Mouse (Mus musculus) splenic B cell, adult 2 months (primary cell): ENCODE results near the gene Itpr1.

Experiments used
- DNase-seq: peaks from one replicate; pipeline ENCODE4 v3.0.0-alpha.2; 2011; ENCODE audit warnings: low read depth, low spot score
- H3K27me3 ChIP-seq: 2 replicates; pipeline ENCODE4 v1.6.1; 2012; ENCODE audit warnings: mild to moderate bottlenecking, low read length, moderate library complexity, mixed read lengths; ENCODE audit not compliant: control insufficient read depth, poor library complexity, insufficient read depth, severe bottlenecking
- H3K36me3 ChIP-seq: 2 replicates; pipeline ENCODE4 v1.6.1; 2012; ENCODE audit warnings: mild to moderate bottlenecking, low read length, moderate library complexity, mixed read lengths; ENCODE audit not compliant: control insufficient read depth, poor library complexity, insufficient read depth, severe bottlenecking

Gene Itpr1

GRCm38 (mm10) chr6:108464308-108464979 lies 251.5 kb downstream of the Itpr1 start:
- H3K27me3 ChIP-seq: no peaks in the 10 kb centered on the region
- DNase-seq: no peak
- H3K36me3 ChIP-seq: no peaks in the 10 kb centered on the region

DNA sequence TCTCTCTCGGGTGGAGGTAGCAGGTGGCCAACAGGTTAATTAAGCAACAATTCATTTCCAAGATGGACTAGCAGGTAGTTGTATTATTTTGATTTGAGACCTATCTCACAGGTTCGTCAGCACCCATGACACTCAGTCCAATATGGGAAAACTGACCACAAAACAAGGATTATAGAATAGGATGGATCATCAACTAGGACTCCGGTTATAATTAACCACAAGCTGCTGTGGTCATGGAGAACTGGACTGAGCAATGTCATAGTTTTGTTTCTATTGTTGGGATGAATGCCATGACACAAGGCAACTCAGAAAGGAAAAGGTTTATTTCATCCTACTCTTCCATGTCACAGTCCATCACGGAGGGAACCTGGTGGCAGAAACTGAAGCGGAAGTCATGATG lies 252.3 kb downstream of the Itpr1 start:
- DNase-seq: no peak
- no peaks in the 10 kb centered on the region for H3K27me3 ChIP-seq
- no peaks in the 10 kb centered on the region for H3K36me3 ChIP-seq

- no peaks in the 10 kb centered on the region for H3K27me3 ChIP-seq
- peak; percentile 28 for DNase-seq
- no peaks in the 10 kb centered on the region; the same call in 1 of the 2 replicates for H3K36me3 ChIP-seq
Observed at GRCm38 (mm10) chr6:108466061-108466531, 253.2 kb downstream of the Itpr1 start.

GRCm38 (mm10) chr6:108467597-108467996 lies 254.7 kb downstream of the Itpr1 start:
- Histone ChIP-seq H3K27me3 (no peaks in the 10 kb centered on the region), H3K36me3 (peaks cover 5% of the 10 kb centered on the region; the same call in 1 of the 2 replicates)
- DNase-seq: no peak

DNA sequence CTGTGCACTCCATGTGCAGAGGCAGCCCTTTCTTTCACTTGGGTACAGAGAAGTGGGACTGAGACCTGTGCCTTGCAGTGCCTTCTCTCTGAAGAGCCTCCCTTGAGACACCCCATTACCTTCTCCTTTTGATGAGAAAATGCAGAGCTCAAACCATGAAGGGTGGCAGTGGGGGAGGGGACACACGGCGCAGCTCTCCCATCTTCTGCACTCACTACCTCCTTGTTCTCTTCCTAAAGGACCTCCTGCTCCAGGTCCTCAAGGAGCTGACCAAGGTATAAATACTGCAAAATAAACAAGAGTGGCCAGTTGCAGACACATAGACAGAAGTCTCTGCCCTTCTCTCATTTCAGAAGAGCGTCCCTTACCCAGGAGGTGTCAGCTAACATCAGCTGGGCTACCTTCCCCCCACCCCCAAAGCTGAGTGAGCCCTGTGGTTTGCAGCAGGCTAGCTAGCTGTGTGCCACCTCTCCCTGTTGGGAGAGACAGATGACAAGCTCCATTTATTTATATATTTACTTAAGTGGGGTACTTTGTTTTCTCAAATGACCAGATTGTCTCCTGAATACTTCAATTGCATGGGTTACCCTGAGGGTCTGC lies 255.4 kb downstream of the Itpr1 start:
- H3K36me3 ChIP-seq: peaks cover 6% of the 10 kb centered on the region
- peak; percentile 28 for DNase-seq

DNA sequence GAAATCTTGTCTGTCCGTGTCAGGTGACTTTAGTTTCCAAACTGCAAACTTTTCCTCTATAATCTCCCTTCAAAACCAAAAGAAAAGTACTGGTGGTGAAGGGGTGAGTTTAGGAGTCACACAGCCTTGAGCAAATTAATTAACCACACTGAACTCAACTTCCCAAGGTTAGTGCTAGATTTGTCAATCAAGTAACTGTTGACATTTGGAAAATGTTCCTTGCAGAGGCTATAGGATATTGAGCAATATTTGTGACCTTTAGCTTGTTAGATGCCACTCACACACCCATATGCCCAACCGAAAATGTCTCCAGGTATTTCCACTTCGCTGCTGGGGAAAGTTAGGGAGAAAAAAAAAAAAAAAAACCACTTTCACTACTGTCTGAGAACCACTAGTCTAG lies 259.0 kb downstream of the Itpr1 start:
- Histone ChIP-seq H3K36me3 (peaks cover 9% of the 10 kb centered on the region), H3K27me3 (no peaks in the 10 kb centered on the region)
- no peak for DNase-seq

More for the DNA sequence above, 255.4 kb downstream of the Itpr1 start:
- no peaks in the 10 kb centered on the region for H3K27me3 ChIP-seq

DNA sequence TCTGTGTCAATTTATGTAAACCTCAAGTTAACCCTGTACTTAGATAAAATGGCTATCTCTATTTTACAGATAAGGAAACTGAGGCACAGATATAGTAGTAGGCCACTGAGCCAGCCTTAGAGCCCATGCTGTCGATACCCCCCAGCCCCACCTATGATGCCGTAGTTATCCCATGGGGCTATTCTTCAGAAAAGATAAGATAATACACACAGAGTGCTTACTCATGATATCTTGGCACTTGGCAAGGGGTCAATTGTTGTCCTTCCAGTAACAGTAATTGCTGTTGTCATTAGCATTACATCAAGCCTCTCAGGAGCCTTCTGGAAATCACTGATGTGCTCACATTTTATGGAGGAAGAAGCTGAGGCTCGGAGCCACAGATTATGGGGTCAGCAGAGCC lies 259.9 kb downstream of the Itpr1 start:
- Histone ChIP-seq H3K36me3 (peaks cover 9% of the 10 kb centered on the region), H3K27me3 (no peaks in the 10 kb centered on the region)
- DNase-seq: no peak

- Histone ChIP-seq H3K36me3 (peaks cover 6% of the 10 kb centered on the region), H3K27me3 (no peaks in the 10 kb centered on the region)
- no peak for DNase-seq
Observed at GRCm38 (mm10) chr6:108476797-108477235, 263.9 kb downstream of the Itpr1 start.

DNA sequence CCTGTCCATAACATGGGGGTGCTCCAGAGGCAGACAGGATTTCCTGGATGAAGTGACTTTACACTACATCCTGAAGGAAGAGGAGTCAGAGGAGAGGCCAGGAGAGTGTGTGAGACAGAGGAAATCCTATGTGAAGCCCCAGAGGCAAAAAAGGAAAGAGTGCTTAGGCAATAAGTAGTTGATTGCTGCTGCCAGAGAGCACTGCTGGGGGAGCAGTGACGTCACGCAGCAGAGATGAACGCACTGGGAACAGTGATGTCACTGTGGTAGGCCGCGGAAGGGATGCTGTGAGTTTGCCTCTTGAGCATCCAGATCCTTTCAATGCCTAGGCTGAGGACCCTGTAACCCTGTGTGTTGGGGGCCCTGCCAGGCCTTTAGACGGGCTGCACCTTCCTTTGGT lies 264.7 kb downstream of the Itpr1 start:
- Histone ChIP-seq H3K36me3 (peaks cover 9% of the 10 kb centered on the region), H3K27me3 (no peaks in the 10 kb centered on the region)
- DNase-seq: no peak

DNA sequence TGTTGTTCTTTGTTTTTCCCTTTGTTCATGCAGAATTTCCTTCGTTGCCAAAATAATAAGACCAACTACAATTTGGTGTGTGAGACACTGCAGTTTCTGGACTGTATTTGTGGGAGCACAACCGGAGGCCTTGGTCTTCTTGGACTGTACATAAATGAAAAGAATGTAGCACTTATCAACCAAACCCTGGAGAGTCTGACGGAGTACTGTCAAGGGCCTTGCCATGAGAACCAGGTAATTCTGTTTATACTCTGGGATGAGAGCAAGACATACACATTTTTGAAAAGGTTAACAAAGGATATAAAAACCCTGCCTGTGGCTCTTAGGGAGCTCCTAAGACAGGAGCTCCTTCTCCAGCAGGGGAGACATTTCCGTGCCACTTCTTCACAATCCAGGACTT lies 268.3 kb downstream of the Itpr1 start:
- DNase-seq: no peak
- Histone ChIP-seq H3K27me3 (no peaks in the 10 kb centered on the region), H3K36me3 (peaks cover 16% of the 10 kb centered on the region)

DNA sequence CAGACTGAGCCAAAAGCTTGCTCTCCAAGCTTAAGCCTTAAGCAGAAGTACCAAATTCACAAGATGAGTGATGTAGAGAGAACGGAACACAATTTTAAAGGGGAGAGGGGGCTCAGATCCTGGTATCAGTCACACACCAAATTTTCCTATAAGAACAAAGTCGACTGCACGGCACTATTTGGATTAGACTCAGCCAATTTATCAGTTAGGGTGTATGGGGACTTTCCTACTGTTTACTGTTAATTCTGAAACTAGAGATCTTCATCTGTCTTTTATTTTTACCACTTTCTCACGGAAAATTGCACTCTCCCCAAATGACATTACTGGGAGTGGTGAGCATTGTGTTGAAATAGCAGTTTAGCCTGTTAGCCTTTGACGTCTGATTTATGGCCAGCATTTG lies 269.6 kb downstream of the Itpr1 start:
- Histone ChIP-seq H3K27me3 (no peaks in the 10 kb centered on the region), H3K36me3 (peaks cover 16% of the 10 kb centered on the region)
- no peak for DNase-seq

- peaks cover 16% of the 10 kb centered on the region for H3K36me3 ChIP-seq
- DNase-seq: no peak
- no peaks in the 10 kb centered on the region for H3K27me3 ChIP-seq
Observed at GRCm38 (mm10) chr6:108486212-108486992, 273.5 kb downstream of the Itpr1 start.

- no peaks in the 10 kb centered on the region for H3K27me3 ChIP-seq
- no peak for DNase-seq
- peaks cover 11% of the 10 kb centered on the region for H3K36me3 ChIP-seq
Observed at GRCm38 (mm10) chr6:108487300-108487835, 274.5 kb downstream of the Itpr1 start.

DNA sequence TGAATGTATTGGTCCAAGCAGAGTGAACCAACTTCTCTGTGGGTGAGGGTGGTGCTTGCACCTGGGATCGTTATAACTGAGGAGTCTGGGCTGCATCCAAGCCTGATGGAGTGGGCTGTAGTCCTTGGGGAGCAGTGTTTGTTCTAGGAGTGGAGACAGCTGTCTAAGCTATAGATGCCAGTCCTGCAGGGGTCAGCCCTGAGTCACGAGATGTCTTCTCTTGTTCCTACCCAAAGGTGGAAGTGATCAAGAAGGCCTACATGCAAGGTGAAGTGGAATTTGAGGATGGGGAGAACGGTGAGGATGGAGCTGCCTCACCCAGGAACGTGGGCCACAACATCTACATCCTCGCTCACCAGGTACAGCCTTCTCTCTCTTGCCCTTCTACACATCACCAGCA lies 275.4 kb downstream of the Itpr1 start:
- Histone ChIP-seq H3K36me3 (peaks cover 6% of the 10 kb centered on the region), H3K27me3 (no peaks in the 10 kb centered on the region)
- peak; percentile 55 for DNase-seq

GRCm38 (mm10) chr6:108491969-108492368 lies 279.1 kb downstream of the Itpr1 start:
- Histone ChIP-seq H3K27me3 (no peaks in the 10 kb centered on the region), H3K36me3 (peaks cover 3% of the 10 kb centered on the region)
- no peak for DNase-seq
